ENCODE assay signal across 8 mouse cellular contexts in genomic region chr12:75464016-75464769, GRCm38 (mm10). TPM values are rescaled to one million over a fixed set of nuclear protein-coding genes. Genes with fewer than 3 reads are reported as not detected.
A peak's percentile ranks its signal among the peaks of the same experiment; 100 is the strongest.
DNase-seq lines count a peak whose midpoint lies in the region; ATAC-seq lines count a peak whose summit lies in the region.

No protein-coding gene starts in this region.

- DNase-seq in layer of hippocampus, adult 11-12 months (ENCODE audit: low spot score): peak; percentile 48
- DNase-seq in layer of hippocampus, postnatal 25 days (ENCODE audit: extremely low spot score in 1 of 2, low spot score in 1 of 2): no peak
- DNase-seq in CD4-positive, CD25-positive, alpha-beta regulatory T cell, adult 2 months (ENCODE audit: low read depth, low spot score): peak; percentile 39
- DNase-seq in Muller cell, postnatal 12 days (ENCODE audit: inconsistent ontology term): peak; percentile 33
- peak; percentile 9 for DNase-seq in embryo, embryonic 11.5 days (ENCODE audit: low read depth, low spot score)
- peak; percentile 33 for DNase-seq in layer of hippocampus, adult 9-10 months (ENCODE audit: low spot score)
- DNase-seq in retina, embryonic 14.5 days (ENCODE audit: low spot score): peak; percentile 36

- no peak for ATAC-seq in megakaryocyte-erythroid progenitor cell, adult 5-6 weeks (replicated peaks; ENCODE audit: low FRiP score, low TSS enrichment, poor library complexity, severe bottlenecking)

RNA-seq across cellular contexts. Expression of gene Gphb5, which starts 47.6 kb away (rescaled TPM):
- total RNA-seq in layer of hippocampus, postnatal 25 days (2021): not detected
- not detected in 2 replicates for total RNA-seq in megakaryocyte-erythroid progenitor cell, adult 5-6 weeks (2014; fragmentation: Nextera tagmentation)
- not detected in 2 replicates for total RNA-seq in megakaryocyte-erythroid progenitor cell, adult 5-6 weeks (2017)

Comparison
In these comparisons a context has a peak if more than half of its experiments do, and no peak if none do; other contexts are left out.
1. DNase-seq: peak in layer of hippocampus, adult 11-12 months (single experiment), CD4-positive, CD25-positive, alpha-beta regulatory T cell, adult 2 months (single experiment), Muller cell, postnatal 12 days (single experiment), embryo, embryonic 11.5 days (single experiment), layer of hippocampus, adult 9-10 months (single experiment) and retina, embryonic 14.5 days (single experiment); none in layer of hippocampus, postnatal 25 days (0 of 2).